Mouse (Mus musculus): ENCODE measurements around the gene Adam4.

DNA sequence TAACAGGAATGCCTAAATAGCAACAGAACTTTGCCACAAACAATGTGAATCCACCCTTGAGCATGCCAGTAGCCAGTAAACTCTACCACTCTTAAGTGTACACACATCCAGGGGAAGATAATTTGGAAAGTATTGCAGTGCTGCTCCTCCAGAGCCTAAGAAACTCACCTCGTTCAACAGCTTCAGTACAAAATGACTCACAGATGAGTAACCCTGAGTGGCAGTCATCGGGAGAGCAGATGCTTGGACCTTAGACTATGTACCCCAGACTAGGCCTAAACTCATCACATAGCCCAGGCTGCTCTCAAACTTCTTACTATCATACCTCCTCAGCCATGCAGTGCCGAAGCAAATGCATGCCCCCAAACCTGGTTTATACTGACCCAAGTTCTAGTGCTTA is 12.8 kb downstream of the Adam4 start:
- TF ChIP-seq CTCF (IDR thresholded peaks at IDR 0.05; ENCODE audit: low read depth, low read length): no peak
- no peak for TF ChIP-seq POLR2A (IDR thresholded peaks at IDR 0.05; ENCODE audit: insufficient read depth, low read length)
